Mouse (Mus musculus) liver, embryonic 13.5 days (tissue): ENCODE data around the gene Fev. TPM values are rescaled to one million over a fixed set of nuclear protein-coding genes. Genes with fewer than 3 reads are reported as not detected.

Source experiments
- ATAC-seq: fragments of 200-750 bp; cut with Nextera tagmentation; 2 replicates; pipeline ENCODE4 v1.8.0; 2017; ENCODE audit warnings: low read depth, mild to moderate bottlenecking, moderate number of reproducible peaks, moderate library complexity
- DNase-seq: peaks from one replicate; pipeline ENCODE4 v3.0.0; 2022
- H3K27ac ChIP-seq: fragments of 300-500 bp; sonication (generic); 2 replicates; pipeline ENCODE4 v1.5.1; 2015; ENCODE audit warnings: moderate library complexity, mild to moderate bottlenecking, inconsistent platforms
- H3K27me3 ChIP-seq: fragments of 300-500 bp; sonication (generic); 2 replicates; pipeline ENCODE4 v1.6.1; 2015; ENCODE audit warnings: mild to moderate bottlenecking, inconsistent platforms
- H3K36me3 ChIP-seq: fragments of 300-500 bp; sonication (generic); 2 replicates; pipeline ENCODE4 v1.6.1; 2015; ENCODE audit warnings: mild to moderate bottlenecking, inconsistent platforms
- H3K4me1 ChIP-seq: fragments of 300-500 bp; sonication (generic); replicated peaks from 2 replicates; pipeline ENCODE4 v1.6.1; 2015; ENCODE audit warnings: inconsistent platforms
- H3K4me2 ChIP-seq: fragments of 300-500 bp; sonication (generic); 2 replicates; pipeline ENCODE4 v1.6.1; 2015; ENCODE audit warnings: inconsistent platforms, mild to moderate bottlenecking, moderate library complexity
- H3K4me3 ChIP-seq: fragments of 300-500 bp; sonication (generic); replicated peaks from 2 replicates; pipeline ENCODE4 v1.5.1; 2015; ENCODE audit warnings: mild to moderate bottlenecking, inconsistent platforms
- H3K9ac ChIP-seq: fragments of 300-500 bp; sonication (generic); 2 replicates; pipeline ENCODE4 v1.6.1; 2015; ENCODE audit warnings: mild to moderate bottlenecking, inconsistent platforms
- H3K9me3 ChIP-seq: fragments of 300-500 bp; sonication (generic); replicated peaks from 2 replicates; pipeline ENCODE4 v1.6.1; 2016; ENCODE audit warnings: inconsistent platforms
- WGBS: fragments of 180-500 bp; shearing (Covaris S2); methylation state at CpG from one replicate; pipeline ENCODE4 v1.1.7; 2015; ENCODE audit not compliant: insufficient replicate concordance; 5-methylcytosine and 5-hydroxymethylcytosine counted together
- microRNA counts: library from miRNA; unstranded; fragments of <30 nt; microRNA quantifications from one replicate; lab custom pipeline; 2016
- microRNA-seq: library from miRNA; unstranded; fragments of <30 nt; microRNA quantifications from one replicate; pipeline ENCODE4, GENCODE M21; 2016
- polyA plus RNA-seq: library from polyadenylated mRNA; unstranded; fragments of >200 nt; fragmentation: Nextera tagmentation; extraction: Ambion mirVana; gene quantifications from 2 replicates; pipeline ENCODE4 v1.2.1, GENCODE M21; 2015

Fev gene
- polyA plus RNA-seq, 1 experiment from 2014 or later, result 0.06 TPM

- Histone ChIP-seq H3K27me3 (peaks cover 100% of the 10 kb centered on the region), H3K9me3 (no peaks in the 10 kb centered on the region), H3K4me3 (peak within 1 kb of the TSS; percentile 53), H3K9ac (no peak within 1 kb of the TSS), H3K36me3 (no peaks in the 10 kb centered on the region), H3K4me1 (peaks cover 15% of the 10 kb centered on the region), H3K27ac (no peak within 1 kb of the TSS), H3K4me2 (peak within 1 kb of the TSS; percentile 69)
- WGBS, result 2% methylated on average over 31 of the region's 39 CpGs
- peak; percentile 67 for ATAC-seq
- peak; percentile 37 for DNase-seq
These were observed 30.7 kb downstream of the Fev start, which contains the start of gene Cdk5r2 for GRCm38 (mm10) chr1:74854306-74855056. Gene Cdk5r2 (plus strand): TSS chr1:74854934.

- 5% methylated on average over 6 of the region's 6 CpGs for WGBS
- ATAC-seq, result no peak
- DNase-seq, result no peak
- Histone ChIP-seq H3K27ac (no peak overlapping the region), H3K4me2 (no peak overlapping the region), H3K27me3 (peaks cover 84% of the 10 kb centered on the region), H3K4me3 (no peak overlapping the region), H3K9me3 (no peaks in the 10 kb centered on the region), H3K4me1 (peaks cover 14% of the 10 kb centered on the region), H3K9ac (no peak overlapping the region), H3K36me3 (no peaks in the 10 kb centered on the region)
These were observed 34.0 kb downstream of the Fev start for GRCm38 (mm10) chr1:74851001-74851775.

- Histone ChIP-seq H3K27me3 (peaks cover 75% of the 10 kb centered on the region), H3K9ac (no peak overlapping the region), H3K9me3 (no peaks in the 10 kb centered on the region), H3K4me3 (no peak overlapping the region), H3K27ac (no peak overlapping the region), H3K36me3 (no peaks in the 10 kb centered on the region), H3K4me2 (no peak overlapping the region), H3K4me1 (peaks cover 5% of the 10 kb centered on the region)
- 14% methylated on average over 6 of the region's 6 CpGs for WGBS
- ATAC-seq (no peak), DNase-seq (no peak)
These were observed 35.0 kb downstream of the Fev start for GRCm38 (mm10) chr1:74850251-74850650.

GRCm38 (mm10) chr1:74848946-74849345, 36.3 kb downstream of the Fev start:
- no peaks in the 10 kb centered on the region for H3K36me3 ChIP-seq
- 40% methylated on average over 5 of the region's 5 CpGs for WGBS
- DNase-seq (no peak), ATAC-seq (no peak)
- peaks cover 69% of the 10 kb centered on the region for H3K27me3 ChIP-seq
- no peaks in the 10 kb centered on the region for H3K9me3 ChIP-seq
- no peak overlapping the region for H3K4me3 ChIP-seq
- H3K4me2 ChIP-seq, result no peak overlapping the region
- H3K27ac ChIP-seq, result no peak overlapping the region
- no peaks in the 10 kb centered on the region for H3K4me1 ChIP-seq
- H3K9ac ChIP-seq, result no peak overlapping the region

GRCm38 (mm10) chr1:74846341-74846740, 38.9 kb downstream of the Fev start:
- Histone ChIP-seq H3K9me3 (no peaks in the 10 kb centered on the region), H3K4me1 (no peaks in the 10 kb centered on the region), H3K9ac (no peak overlapping the region), H3K4me2 (no peak overlapping the region), H3K27ac (no peak overlapping the region), H3K27me3 (peaks cover 47% of the 10 kb centered on the region), H3K4me3 (no peak overlapping the region), H3K36me3 (no peaks in the 10 kb centered on the region)
- DNase-seq, result no peak
- WGBS, result 25% methylated on average over 9 of the region's 9 CpGs
- ATAC-seq, result no peak

- no peak overlapping the region for H3K27ac ChIP-seq
- no peak overlapping the region for H3K4me3 ChIP-seq
- H3K27me3 ChIP-seq, result peaks cover 17% of the 10 kb centered on the region
- DNase-seq, result no peak
- no peak for ATAC-seq
- no peaks in the 10 kb centered on the region for H3K36me3 ChIP-seq
- H3K4me2 ChIP-seq, result no peak overlapping the region
- H3K9ac ChIP-seq, result no peak overlapping the region
- H3K4me1 ChIP-seq, result no peaks in the 10 kb centered on the region
- WGBS, result 70% methylated on average over 5 of the region's 5 CpGs
- H3K9me3 ChIP-seq, result no peaks in the 10 kb centered on the region
These were observed 42.1 kb downstream of the Fev start for GRCm38 (mm10) chr1:74843090-74843489.

- Histone ChIP-seq H3K4me2 (no peak overlapping the region), H3K36me3 (no peaks in the 10 kb centered on the region), H3K9me3 (no peaks in the 10 kb centered on the region), H3K4me3 (no peak overlapping the region), H3K27me3 (no peaks in the 10 kb centered on the region), H3K9ac (no peak overlapping the region), H3K27ac (no peak overlapping the region), H3K4me1 (no peaks in the 10 kb centered on the region)
- ATAC-seq, result no peak
- no peak for DNase-seq
- 53% methylated on average over 3 of the region's 3 CpGs for WGBS
These were observed 52.0 kb downstream of the Fev start for GRCm38 (mm10) chr1:74833255-74833654.

MicroRNAs encoded within 50 kb of the gene (microRNA counts, 519-probe panel; counts per million panel counts)
- 114 counts per million for microRNA mmu-miR-375 (lab: Ali Mortazavi, UCI)

Small RNAs within 50 kb of the gene (microRNA-seq; reads per million reads assigned to microRNA genes)
- 2,241 reads per million, percentile 82 among the genes with 10 or more reads in this experiment for gene Mir375

Other genes with a start within 250 kb of the Fev start
- 5.7 and 9.2 TPM in 2 replicates for gene Ttll4, start 223.7 kb downstream of the Fev start, polyA plus RNA-seq
- 2.6 and 3.2 TPM in 2 replicates for gene Cyp27a1, start 171.8 kb downstream of the Fev start, polyA plus RNA-seq
- 0.05 and 0.12 TPM in 2 replicates for gene Prkag3, start 136.2 kb downstream of the Fev start, polyA plus RNA-seq
- gene Wnt6, start 113.5 kb downstream of the Fev start, polyA plus RNA-seq, result 0.15 and 0.41 TPM in 2 replicates
- not detected in 2 replicates for gene Wnt10a, start 93.9 kb downstream of the Fev start, polyA plus RNA-seq
- gene Cdk5r2, start 30.5 kb downstream of the Fev start, polyA plus RNA-seq, result not detected in 2 replicates
- not detected in 2 replicates for gene Cryba2, start 7.7 kb upstream of the Fev start, polyA plus RNA-seq
- gene Cfap65, start 50.2 kb upstream of the Fev start, polyA plus RNA-seq, result not detected in 2 replicates
- 1.3 and 1.6 TPM in 2 replicates for gene Ihh, start 66.3 kb upstream of the Fev start, polyA plus RNA-seq
- gene Nhej1, start 239.8 kb upstream of the Fev start, polyA plus RNA-seq, result 5.5 and 6.4 TPM in 2 replicates
- 0.85 and 1.1 TPM in 2 replicates for gene Slc23a3, start 248.5 kb upstream of the Fev start, polyA plus RNA-seq